Mouse (Mus musculus) thymus, adult 2 months (tissue): ENCODE results near the gene Zbtb17. TPM values are rescaled to one million over a fixed set of nuclear protein-coding genes. Genes with fewer than 3 reads are reported as not detected.

Source experiments
- DNase-seq: peaks from one replicate; pipeline ENCODE4 v3.0.0; 2021
- H3K27ac ChIP-seq: fragments of 200-500 bp; 2 replicates; pipeline ENCODE4 v1.5.1; 2012; ENCODE audit warnings: low read length, control low read depth; ENCODE audit not compliant: control insufficient read depth, insufficient read depth
- H3K27me3 ChIP-seq: fragments of 200-500 bp; 2 replicates; pipeline ENCODE4 v1.6.1; 2012; ENCODE audit warnings: mild to moderate bottlenecking, low read length, moderate library complexity, mixed read lengths; ENCODE audit not compliant: control insufficient read depth, insufficient read depth
- H3K36me3 ChIP-seq: fragments of 200-500 bp; 2 replicates; pipeline ENCODE4 v1.6.1; 2012; ENCODE audit warnings: mild to moderate bottlenecking, low read length, moderate library complexity; ENCODE audit not compliant: control insufficient read depth, insufficient read depth
- H3K4me1 ChIP-seq: fragments of 200-500 bp; replicated peaks from 2 replicates; pipeline ENCODE4 v1.6.1; 2012; ENCODE audit warnings: low read length; ENCODE audit not compliant: control insufficient read depth, insufficient read depth
- H3K4me3 ChIP-seq: fragments of 200-500 bp; 2 replicates; pipeline ENCODE4 v1.5.1; 2012; ENCODE audit warnings: mild to moderate bottlenecking, low read length, control low read depth, moderate library complexity; ENCODE audit not compliant: control insufficient read depth, insufficient read depth
- CTCF ChIP-seq: fragments of 200-500 bp; IDR thresholded peaks from 2 replicates; pipeline ENCODE4 v1.5.1; 2012; ENCODE audit warnings: mild to moderate bottlenecking, control low read depth, low read length, moderate library complexity, borderline replicate concordance; ENCODE audit not compliant: control insufficient read depth, poor library complexity, insufficient read depth; ENCODE audit errors: extremely low read depth
- POLR2A ChIP-seq: fragments of 200-500 bp; IDR thresholded peaks from 2 replicates; pipeline ENCODE4 v1.6.1; 2012; ENCODE audit warnings: mild to moderate bottlenecking, low read length, control low read depth, moderate library complexity; ENCODE audit not compliant: control insufficient read depth, poor library complexity, insufficient read depth; ENCODE audit errors: extremely low read depth
- WGBS: fragments of 180-500 bp; shearing (Covaris S2); methylation state at CpG from one replicate; pipeline ENCODE4 v1.1.7; 2018; 5-methylcytosine and 5-hydroxymethylcytosine counted together
- polyA plus RNA-seq: library from polyadenylated mRNA; depleted of rRNA; stranded (reverse); fragments of >200 nt; gene quantifications from 2 replicates; pipeline ENCODE4 v1.2.3, GENCODE M21; 2012

Gene Zbtb17
- polyA plus RNA-seq, 1 experiment: 98.6 TPM

GRCm38 (mm10) chr4:141464722-141465121 lies 20.3 kb downstream of the Zbtb17 start:
- H3K4me1 ChIP-seq: no peaks in the 10 kb centered on the region
- H3K4me3 ChIP-seq: no peak overlapping the region
- no peak for DNase-seq
- H3K27ac ChIP-seq: no peak overlapping the region
- peaks cover 39% of the 10 kb centered on the region for H3K36me3 ChIP-seq
- TF ChIP-seq CTCF (no peak), POLR2A (no peak)
- no peaks in the 10 kb centered on the region for H3K27me3 ChIP-seq
- 94% methylated on average over 16 of the region's 16 CpGs for WGBS

GRCm38 (mm10) chr4:141465512-141466288 lies 21.2 kb downstream of the Zbtb17 start:
- TF ChIP-seq CTCF (no peak), POLR2A (no peak)
- Histone ChIP-seq H3K4me1 (no peaks in the 10 kb centered on the region), H3K27ac (no peak overlapping the region), H3K27me3 (no peaks in the 10 kb centered on the region), H3K4me3 (no peak overlapping the region), H3K36me3 (peaks cover 42% of the 10 kb centered on the region)
- no peak for DNase-seq
- WGBS: 96% methylated on average over 34 of the region's 34 CpGs

GRCm38 (mm10) chr4:141466289-141466795 lies 21.9 kb downstream of the Zbtb17 start:
- peaks cover 42% of the 10 kb centered on the region for H3K36me3 ChIP-seq
- no peak for DNase-seq
- no peak overlapping the region for H3K27ac ChIP-seq
- 92% methylated on average over 16 of the region's 16 CpGs for WGBS
- no peak overlapping the region for H3K4me3 ChIP-seq
- no peaks in the 10 kb centered on the region for H3K4me1 ChIP-seq
- TF ChIP-seq POLR2A: no peak
- TF ChIP-seq CTCF: no peak
- H3K27me3 ChIP-seq: no peaks in the 10 kb centered on the region

DNA sequence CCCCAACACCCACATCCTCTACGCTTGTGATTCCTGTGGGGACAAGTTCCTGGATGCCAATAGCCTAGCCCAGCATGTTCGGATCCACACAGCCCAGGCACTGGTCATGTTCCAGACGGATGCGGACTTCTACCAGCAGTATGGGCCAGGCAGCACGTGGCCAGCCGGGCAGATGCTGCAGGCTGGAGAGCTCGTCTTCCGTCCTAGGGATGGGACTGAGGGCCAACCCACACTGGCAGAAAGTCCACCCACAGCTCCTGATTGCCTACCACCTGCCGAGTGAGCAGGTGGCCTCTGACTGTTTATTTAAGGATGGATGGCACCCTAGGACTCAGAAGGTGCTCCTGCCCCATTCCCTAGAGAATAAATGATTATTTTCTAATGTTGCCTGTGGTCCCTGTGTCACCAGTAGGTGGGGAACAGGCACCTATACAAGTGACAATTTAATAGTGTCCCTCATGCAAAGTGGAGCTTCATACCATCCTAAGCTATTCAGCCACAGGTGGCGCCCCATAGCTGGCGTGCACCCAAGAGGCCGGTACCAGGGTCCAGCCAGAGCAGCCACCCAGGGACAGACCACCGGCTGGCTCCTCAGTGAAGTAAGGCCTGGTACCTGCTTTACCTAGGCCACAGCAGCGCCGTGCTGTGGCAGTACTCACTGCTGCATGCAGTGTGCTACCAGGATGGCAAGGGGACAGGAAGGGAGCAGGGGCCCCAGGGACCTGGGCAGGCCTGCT lies 22.6 kb downstream of the Zbtb17 start:
- TF ChIP-seq POLR2A: no peak
- TF ChIP-seq CTCF: no peak
- H3K27me3 ChIP-seq: no peaks in the 10 kb centered on the region
- H3K4me1 ChIP-seq: no peaks in the 10 kb centered on the region
- 96% methylated on average over 15 of the region's 15 CpGs for WGBS
- H3K36me3 ChIP-seq: peaks cover 48% of the 10 kb centered on the region
- H3K4me3 ChIP-seq: no peak overlapping the region
- no peak overlapping the region for H3K27ac ChIP-seq
- no peak for DNase-seq

- WGBS: 97% methylated on average over 6 of the region's 6 CpGs
- Histone ChIP-seq H3K27me3 (no peaks in the 10 kb centered on the region), H3K4me1 (no peaks in the 10 kb centered on the region), H3K4me3 (no peak overlapping the region), H3K36me3 (peaks cover 54% of the 10 kb centered on the region), H3K27ac (no peak overlapping the region)
- no peak for TF ChIP-seq CTCF
- TF ChIP-seq POLR2A: no peak
- no peak for DNase-seq
Measured at GRCm38 (mm10) chr4:141467581-141467927, 23.1 kb downstream of the Zbtb17 start.

DNA sequence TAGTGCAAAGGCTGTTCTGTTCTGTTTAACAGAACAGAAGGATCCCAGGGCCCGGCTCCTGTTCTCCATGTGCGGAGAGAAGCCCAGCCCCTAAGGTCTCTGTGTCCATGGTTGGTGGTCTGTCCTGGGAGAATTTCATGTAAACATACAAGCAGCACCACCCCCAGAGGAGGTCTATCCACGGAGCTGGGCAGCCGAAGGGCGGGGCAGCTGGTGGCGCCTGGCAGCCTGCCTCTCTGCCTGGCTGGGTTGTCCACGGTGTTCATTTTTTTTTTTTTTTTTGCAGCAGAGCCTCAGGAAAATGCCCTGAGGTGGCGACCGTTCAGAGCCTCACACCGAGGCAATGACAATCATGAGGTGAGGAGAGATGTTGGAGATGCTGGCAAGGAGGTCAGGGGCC lies 24.1 kb downstream of the Zbtb17 start:
- no peaks in the 10 kb centered on the region for H3K27me3 ChIP-seq
- no peak overlapping the region for H3K4me3 ChIP-seq
- WGBS: 84% methylated on average over 10 of the region's 10 CpGs
- no peak for DNase-seq
- no peak for TF ChIP-seq POLR2A
- TF ChIP-seq CTCF: no peak
- H3K36me3 ChIP-seq: peaks cover 62% of the 10 kb centered on the region
- H3K27ac ChIP-seq: no peak overlapping the region
- no peaks in the 10 kb centered on the region for H3K4me1 ChIP-seq
